ENCODE assay signal across 11 mouse cellular contexts in genomic region chr10:99130611-99131010, GRCm38 (mm10). TPM values are rescaled to one million over a fixed set of nuclear protein-coding genes. Genes with fewer than 3 reads are reported as not detected.
DNase-seq lines count a peak whose midpoint lies in the region; ATAC-seq and TF ChIP-seq lines count a peak whose summit lies in the region.
"Had no signal": no experiment of that assay in that cellular context is flagged by ENCODE, and none has a peak within 500 bp of the region (broad histone marks: within the 10 kb centered on the region; RNA-seq: fewer than 3 reads in every experiment).

No protein-coding gene starts in this region.

- peaks cover 26% of the 10 kb centered on the region for H3K36me3 ChIP-seq in hindbrain, embryonic 12.5 days

- H3K4me1 ChIP-seq in bone marrow, adult 2 months (ENCODE audit: control insufficient read depth, insufficient read depth, low read length): peaks cover 19% of the 10 kb centered on the region
- peaks cover 5% of the 10 kb centered on the region; the same call in 1 of the 2 replicates for H3K4me1 ChIP-seq in hindbrain, embryonic 12.5 days

- ATAC-seq in hindbrain, embryonic 12.5 days (ENCODE audit: low FRiP score): no peak
- ATAC-seq in megakaryocyte progenitor cell, adult 5-6 weeks (replicated peaks; ENCODE audit: poor library complexity): peak; percentile 64
- no peak for ATAC-seq in erythroid progenitor cell, adult 5-6 weeks (replicated peaks; ENCODE audit: low FRiP score, poor library complexity, severe bottlenecking)

- DNase-seq in layer of hippocampus, adult 9-11 months: peak; percentile 79
- no peak for DNase-seq in layer of hippocampus, adult 8-10 months (ENCODE audit: low spot score in 2 of 2)
- DNase-seq in urinary bladder, adult 2 months (ENCODE audit: low spot score): no peak
- no peak for DNase-seq in yolk sac, embryonic 10.5 days (ENCODE audit: low spot score)

- peak overlapping the region; percentile 82 for H3K27ac ChIP-seq in bone marrow, adult 2 months (ENCODE audit: control insufficient read depth, insufficient read depth, low read depth, low read length, poor library complexity)
- H3K27ac ChIP-seq in hindbrain, embryonic 12.5 days: 0 out of 2 replicates have a peak overlapping the region, but pooled peaks have one; percentile 7
- H3K27ac ChIP-seq: embryonic facial prominence, embryonic 15.5 days; lung, embryonic 15.5 days had no signal

- no peak overlapping the region for H3K4me3 ChIP-seq in bone marrow, adult 2 months (replicated peaks; ENCODE audit: control insufficient read depth, low read depth, low read length)
- H3K4me3 ChIP-seq in hindbrain, embryonic 12.5 days: no peak overlapping the region
- H3K4me3 ChIP-seq: embryonic facial prominence, embryonic 15.5 days; lung, embryonic 15.5 days had no signal

- H3K4me2 ChIP-seq in hindbrain, embryonic 12.5 days (replicated peaks): no peak overlapping the region
- H3K4me2 ChIP-seq: embryonic facial prominence, embryonic 15.5 days; lung, embryonic 15.5 days had no signal

- H3K9ac ChIP-seq in hindbrain, embryonic 12.5 days: no peak overlapping the region
- H3K9ac ChIP-seq: embryonic facial prominence, embryonic 15.5 days; lung, embryonic 15.5 days had no signal

- no peaks in the 10 kb centered on the region for H3K9me3 ChIP-seq in hindbrain, embryonic 12.5 days (replicated peaks)
- H3K9me3 ChIP-seq: embryonic facial prominence, embryonic 15.5 days; lung, embryonic 15.5 days had no signal

- no peak for TF ChIP-seq POLR2A in bone marrow, adult 2 months (IDR thresholded peaks at IDR 0.05; ENCODE audit: borderline replicate concordance, control insufficient read depth, low read depth, low read length)

- WGBS in bone marrow, adult 2 months: 7% methylated on average over 6 of the region's 6 CpGs
- WGBS in hindbrain, embryonic 12.5 days: 43% methylated on average over 6 of the region's 6 CpGs

- no peak for TF ChIP-seq CTCF in bone marrow, adult 2 months (IDR thresholded peaks at IDR 0.05; ENCODE audit: control insufficient read depth, insufficient read depth, low read length)

- H3K27me3 ChIP-seq in hindbrain, embryonic 12.5 days: no peaks in the 10 kb centered on the region
- H3K27me3 ChIP-seq: embryonic facial prominence, embryonic 15.5 days; lung, embryonic 15.5 days had no signal

RNA-seq across cellular contexts. Expression of gene Phxr2, which starts 4.5 kb away (rescaled TPM):
- not detected for total RNA-seq in layer of hippocampus, adult 8-10 months (2022)
- polyA plus RNA-seq in bone marrow, adult 2 months (2011; ENCODE audit: insufficient read depth, insufficient read length, low replicate concordance, missing spikeins): not detected in 2 replicates
- polyA plus RNA-seq in hindbrain, embryonic 12.5 days (2016; fragmentation: Nextera tagmentation; extraction: Ambion mirVana): 0.18 TPM in 1 of 2 replicates, not detected in the other
- not detected in 2 replicates for total RNA-seq in megakaryocyte progenitor cell, adult 5-6 weeks (2015)
- not detected in 2 replicates for total RNA-seq in megakaryocyte progenitor cell, adult 5-6 weeks (2017)
- total RNA-seq in erythroid progenitor cell, adult 5-6 weeks (2015; ENCODE audit: low replicate concordance): not detected in 2 replicates
- not detected in 2 replicates for total RNA-seq in erythroid progenitor cell, adult 5-6 weeks (2017; ENCODE audit: low replicate concordance)
- polyA plus RNA-seq in urinary bladder, adult 2 months (2012; rRNA removed): not detected in 2 replicates
- polyA plus RNA-seq: embryonic facial prominence, embryonic 15.5 days; lung, embryonic 15.5 days; stomach, embryonic 14.5 days had no signal

RNA-seq across cellular contexts. Expression of gene Galnt4, which starts 22.7 kb away (rescaled TPM):
- 1 to 10 TPM; 3.4 to 4.7 (median 3.8) TPM for total RNA-seq in layer of hippocampus, adult 8-10 months (2022)
- polyA plus RNA-seq in bone marrow, adult 2 months (2011; ENCODE audit: insufficient read depth, insufficient read length, low replicate concordance, missing spikeins): 2.6 and 6.3 TPM in 2 replicates
- 6.7 and 7.3 TPM in 2 replicates for polyA plus RNA-seq in hindbrain, embryonic 12.5 days (2016; fragmentation: Nextera tagmentation; extraction: Ambion mirVana)
- total RNA-seq in megakaryocyte progenitor cell, adult 5-6 weeks (2015): 8.5 and 10.8 TPM in 2 replicates
- 9.9 and 11.8 TPM in 2 replicates for total RNA-seq in megakaryocyte progenitor cell, adult 5-6 weeks (2017)
- total RNA-seq in erythroid progenitor cell, adult 5-6 weeks (2015; ENCODE audit: low replicate concordance): 1.4 and 1.7 TPM in 2 replicates
- 1.0 and 2.0 TPM in 2 replicates for total RNA-seq in erythroid progenitor cell, adult 5-6 weeks (2017; ENCODE audit: low replicate concordance)
- 4.8 and 8.2 TPM in 2 replicates for polyA plus RNA-seq in urinary bladder, adult 2 months (2012; rRNA removed)

RNA-seq across cellular contexts. Expression of gene Poc1b, which starts 23.8 kb away (rescaled TPM):
- 10 to 100 TPM in 1 of 4 experiments, 1 to 10 TPM in 3; 7.4 to 11.2 (median 8.1) TPM for total RNA-seq in layer of hippocampus, adult 8-10 months (2022)
- 1.9 and 2.0 TPM in 2 replicates for polyA plus RNA-seq in bone marrow, adult 2 months (2011; ENCODE audit: insufficient read depth, insufficient read length, low replicate concordance, missing spikeins)
- polyA plus RNA-seq in hindbrain, embryonic 12.5 days (2016; fragmentation: Nextera tagmentation; extraction: Ambion mirVana): 20.2 and 21.4 TPM in 2 replicates
- total RNA-seq in megakaryocyte progenitor cell, adult 5-6 weeks (2015): 32.8 and 41.8 TPM in 2 replicates
- total RNA-seq in megakaryocyte progenitor cell, adult 5-6 weeks (2017): 10.6 and 12.0 TPM in 2 replicates
- total RNA-seq in erythroid progenitor cell, adult 5-6 weeks (2015; ENCODE audit: low replicate concordance): 3.6 and 8.4 TPM in 2 replicates
- 2.9 and 3.1 TPM in 2 replicates for total RNA-seq in erythroid progenitor cell, adult 5-6 weeks (2017; ENCODE audit: low replicate concordance)
- 16.6 and 19.3 TPM in 2 replicates for polyA plus RNA-seq in urinary bladder, adult 2 months (2012; rRNA removed)
